Mouse (Mus musculus): ENCODE measurements at regions not wholly inside any gene's neighbourhood (a gene's known extent, or its start where the extent isn't known, plus 50 kb on each side); places are given as distances from the start of the nearest gene placed in this dataset.

- DNase-seq (ENCODE audit: low spot score in 2 of 2), result peak in 1 of 2 experiments; percentile 13
These were observed 67.2 kb downstream of the Zfp622 start for GRCm38 (mm10) chr15:26051415-26051814.

- DNase-seq (ENCODE audit: low spot score in 2 of 2), result no peak
These were observed 68.7 kb downstream of the Zfp622 start for GRCm38 (mm10) chr15:26052720-26053316.

GRCm38 (mm10) chr15:26058019-26058418, 73.9 kb downstream of the Zfp622 start:
- no peak for DNase-seq (ENCODE audit: low spot score in 2 of 2)

GRCm38 (mm10) chr15:26100199-26100598, 116.0 kb downstream of the Zfp622 start:
- DNase-seq (ENCODE audit: low spot score in 2 of 2), result no peak

- no peak for DNase-seq (ENCODE audit: low spot score in 2 of 2)
These were observed 123.8 kb downstream of the Zfp622 start for GRCm38 (mm10) chr15:26107993-26108392.

- DNase-seq (ENCODE audit: low spot score in 2 of 2), result no peak
These were observed 160.0 kb downstream of the Zfp622 start for GRCm38 (mm10) chr15:26144197-26144596.

GRCm38 (mm10) chr15:26158499-26158898, 150.3 kb upstream of the March11 start:
- no peak for DNase-seq (ENCODE audit: low spot score in 2 of 2)

- no peak for DNase-seq (ENCODE audit: low spot score in 2 of 2)
These were observed 123.9 kb upstream of the March11 start for GRCm38 (mm10) chr15:26184930-26185329.

GRCm38 (mm10) chr15:26195576-26195975, 113.3 kb upstream of the March11 start:
- DNase-seq (ENCODE audit: low spot score in 2 of 2), result no peak

GRCm38 (mm10) chr15:26206837-26207236, 102.0 kb upstream of the March11 start:
- no peak for DNase-seq (ENCODE audit: low spot score in 2 of 2)

- DNase-seq (ENCODE audit: low spot score in 2 of 2), result no peak
These were observed 88.0 kb upstream of the March11 start for GRCm38 (mm10) chr15:26220855-26221254.

GRCm38 (mm10) chr15:26228646-26229045, 80.2 kb upstream of the March11 start:
- no peak for DNase-seq (ENCODE audit: low spot score in 2 of 2)

Measured in adrenal gland, adult 18-20 months (tissue).